Mouse (Mus musculus): ENCODE measurements around the gene Vmn2r98. TPM values are rescaled to one million over a fixed set of nuclear protein-coding genes. Genes with fewer than 3 reads are reported as not detected.
A peak's percentile ranks its signal among the peaks of the same experiment; 100 is the strongest.
"Not testable (repeated sequence)": the region's sequence is repeated elsewhere in the genome, so short reads cannot be mapped to it uniquely, and the experiment has no call there.

The Vmn2r98 gene
- total RNA-seq (2021), result not detected
- long read RNA-seq, experiment 1, result 0 reads
- long read RNA-seq, experiment 2, result 0 reads

GRCm38 (mm10) chr17:19053160-19053559 lies at the start of gene Vmn2r98:
Gene Vmn2r98 (plus strand): TSS chr17:19053460.
- not testable (repeated sequence) for DNase-seq (ENCODE audit: low spot score in 2 of 2)

GRCm38 (mm10) chr17:19031441-19031840 lies 21.8 kb upstream of the Vmn2r98 start:
- DNase-seq (ENCODE audit: low spot score in 2 of 2), result peak in 1 of 2 experiments; percentile 3

- DNase-seq (ENCODE audit: low spot score in 2 of 2), result no peak
Measured at GRCm38 (mm10) chr17:19031962-19032361, 21.3 kb upstream of the Vmn2r98 start.

- peak in 1 of 2 experiments; percentile 18 for DNase-seq (ENCODE audit: low spot score in 2 of 2)
Measured at GRCm38 (mm10) chr17:19032721-19033120, 20.5 kb upstream of the Vmn2r98 start.

Other genes with a start within 250 kb of the Vmn2r98 start
- gene Vmn2r97, start 139.2 kb upstream of the Vmn2r98 start, total RNA-seq (2021), result under 1 TPM in 1 of 2 experiments, not detected in 1; 0.07 TPM

Data from adrenal gland, adult 18-20 months (tissue).